Mouse (Mus musculus): ENCODE measurements around the gene Ddr1.
A peak's percentile ranks its signal among the peaks of the same experiment; 100 is the strongest.

DNA sequence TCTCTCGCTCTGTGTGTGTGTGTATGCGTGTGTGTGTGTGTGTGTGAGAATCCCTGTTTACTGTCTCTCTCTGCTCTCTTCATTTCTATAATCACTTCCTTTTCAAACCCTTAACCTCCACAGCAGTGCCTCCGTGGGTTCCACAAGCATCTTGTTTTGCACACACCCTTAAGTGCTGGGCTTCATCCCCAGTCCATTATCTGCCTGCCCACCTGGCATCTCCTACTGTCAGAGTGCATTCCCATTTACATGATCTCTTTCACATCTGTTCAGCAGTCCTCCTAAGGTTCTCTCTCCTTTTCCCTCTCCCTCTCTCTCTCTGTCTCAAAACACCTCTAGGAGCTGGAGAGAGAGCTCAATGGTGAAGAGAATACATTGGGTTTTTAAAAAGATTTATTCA, 38.5 kb upstream of the Ddr1 start:
- TF ChIP-seq CTCF (IDR thresholded peaks at IDR 0.05; ENCODE audit: low read depth) (no peak), EP300 (IDR thresholded peaks at IDR 0.05; ENCODE audit: low read depth) (peak; percentile 95)

Measured in liver, embryonic 14.5 days (tissue).